Mouse (Mus musculus) large intestine, adult 2 months (tissue): ENCODE measurements around the gene Gm7356. TPM values are rescaled to one million over a fixed set of nuclear protein-coding genes. Genes with fewer than 3 reads are reported as not detected.
"Not testable (repeated sequence)": the region's sequence is repeated elsewhere in the genome, so short reads cannot be mapped to it uniquely, and the experiment has no call there.

Source experiments
- DNase-seq: peaks from one replicate; pipeline ENCODE4 v3.0.0-alpha.2; 2012; ENCODE audit warnings: low read depth, low spot score
- WGBS: fragments of 180-500 bp; shearing (Covaris S2); methylation state at CpG from one replicate; pipeline ENCODE4 v1.1.7; 2018; 5-methylcytosine and 5-hydroxymethylcytosine counted together
- polyA plus RNA-seq: library from polyadenylated mRNA; depleted of rRNA; stranded (reverse); fragments of >200 nt; gene quantifications from 2 replicates; pipeline ENCODE4 v1.2.3, GENCODE M21; 2012; rRNA removed

Gm7356 gene
- polyA plus RNA-seq, result not detected in 2 replicates

DNA sequence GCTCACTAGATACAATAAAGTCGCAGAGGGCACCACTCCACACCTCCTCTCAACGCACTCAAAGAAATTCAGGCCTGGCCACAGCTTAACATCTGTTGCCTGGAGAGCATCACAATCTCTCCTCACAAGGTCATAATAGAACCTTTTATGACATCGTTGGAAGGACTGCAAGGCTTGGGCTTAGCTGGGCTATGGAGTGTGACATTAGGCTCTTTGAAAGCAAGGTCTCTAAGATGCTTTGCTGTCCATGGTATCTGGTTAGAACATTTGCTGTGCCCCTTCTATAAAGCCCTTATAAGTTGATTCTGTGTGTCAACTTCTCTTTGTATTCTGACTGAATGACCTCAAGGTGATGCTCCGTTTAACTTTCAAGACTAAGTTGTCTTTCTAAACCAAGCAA, at the start of gene Gm7356:
Gm7356 (minus strand) TSS at position 101 of the 400 bp plus-strand sequence.
- 69% methylated on average over 4 of the region's 4 CpGs for WGBS
- DNase-seq, result not testable (repeated sequence)

DNA sequence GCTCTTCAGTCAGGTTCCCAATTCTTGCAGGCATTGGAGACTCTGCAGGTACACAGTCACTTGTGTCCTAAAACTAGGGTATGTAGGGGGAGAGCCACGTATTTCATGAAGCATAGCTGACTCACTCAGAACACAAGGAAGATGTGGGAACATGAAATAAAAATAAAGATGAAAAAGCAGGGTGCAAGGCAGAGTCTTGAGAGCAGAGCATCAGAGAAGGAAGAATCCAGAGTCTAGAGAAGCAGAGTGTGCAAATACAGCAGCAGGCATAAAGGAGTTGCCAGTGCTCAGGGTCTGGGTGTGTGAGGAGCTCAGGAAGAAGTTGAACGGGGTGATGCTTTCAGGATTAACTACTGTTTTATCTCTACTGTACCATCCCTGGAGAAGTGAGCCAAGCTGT, 38.4 kb upstream of the Gm7356 start:
- DNase-seq, result not testable (repeated sequence)
- WGBS, result 73% methylated on average over 1 of the region's 2 CpGs

DNA sequence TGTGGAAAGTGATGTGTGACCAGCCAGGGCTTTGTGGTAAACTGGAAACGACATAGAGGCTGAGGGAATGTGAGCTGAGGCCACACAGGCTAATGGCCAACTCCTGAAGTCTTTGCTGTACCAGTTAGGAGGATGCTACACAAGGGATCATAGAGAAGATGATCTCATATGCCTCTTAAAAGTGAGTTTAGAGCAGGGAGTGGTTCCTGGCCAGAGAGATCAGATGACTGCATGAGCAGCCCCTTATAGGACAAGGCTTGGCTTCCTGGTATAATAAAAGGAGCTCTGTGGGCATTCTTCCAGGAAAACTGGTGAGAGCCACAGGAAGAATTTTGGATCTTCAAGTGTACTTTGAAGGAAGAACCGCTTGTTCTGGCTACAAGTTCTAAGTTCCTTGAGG, 33.5 kb upstream of the Gm7356 start:
- WGBS, result 31% methylated on average over 1 of the region's 2 CpGs
- DNase-seq, result not testable (repeated sequence)

DNA sequence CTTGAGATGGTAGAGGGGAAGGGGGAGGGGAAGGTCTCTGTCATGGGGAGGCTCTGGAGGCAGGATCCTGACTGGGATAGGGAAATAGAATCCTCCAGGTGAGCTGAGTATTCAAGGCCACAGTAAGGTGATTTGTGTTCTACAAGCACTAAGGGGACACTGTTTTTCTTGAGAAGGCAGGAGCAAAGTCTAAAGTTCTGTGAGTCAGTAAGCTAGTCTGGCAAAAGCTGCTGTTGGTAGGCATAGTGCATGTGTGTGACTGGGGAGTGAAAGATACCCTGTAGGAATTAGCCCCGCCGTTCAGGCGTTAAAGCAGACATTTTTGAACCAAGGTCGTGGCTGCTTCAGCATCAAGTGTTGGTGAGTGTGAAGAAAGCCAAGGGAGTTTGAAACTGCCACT, 32.6 kb upstream of the Gm7356 start:
- not testable (repeated sequence) for DNase-seq
- 41% methylated on average over 4 of the region's 4 CpGs for WGBS

DNA sequence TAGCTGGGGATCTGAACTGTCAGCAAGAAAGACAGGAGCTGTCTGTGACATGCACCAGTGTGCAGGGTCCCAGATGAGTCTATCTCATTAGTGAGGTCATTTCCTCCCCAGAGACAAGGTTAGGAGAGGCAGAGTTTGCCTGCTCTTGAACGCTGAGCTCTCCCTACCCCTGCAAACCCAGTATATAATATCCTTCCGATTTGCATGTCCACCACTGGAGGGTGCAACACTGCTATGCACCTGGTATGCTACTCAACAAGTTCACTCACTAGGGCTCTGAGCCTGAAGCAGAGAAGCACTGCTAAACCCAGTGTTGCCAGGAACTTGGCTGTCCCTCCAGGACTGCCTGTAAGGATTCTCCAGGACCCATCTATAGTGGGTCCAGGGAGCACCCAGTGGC, 10.1 kb downstream of the Gm7356 start:
- WGBS, result 38% methylated on average over 2 of the region's 2 CpGs
- not testable (repeated sequence) for DNase-seq

DNA sequence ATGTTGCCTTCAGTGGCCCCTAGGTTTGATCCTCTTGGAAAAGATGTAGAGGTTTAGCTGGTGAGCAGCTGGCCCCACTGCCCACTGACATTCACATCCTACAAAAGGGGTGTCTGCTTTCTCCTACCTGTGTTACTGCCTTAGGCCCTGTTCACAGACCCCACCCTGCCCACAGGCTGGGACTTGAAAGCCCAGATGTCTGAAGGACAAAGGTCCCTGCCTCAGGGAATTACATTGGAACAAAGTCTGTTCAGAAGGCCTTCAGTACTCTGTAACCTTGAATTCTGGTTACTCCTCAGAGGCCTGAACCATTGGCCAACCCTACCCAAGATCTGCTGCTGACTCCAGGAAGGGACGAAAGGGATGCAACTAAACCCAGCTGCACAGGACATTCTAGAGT, 15.8 kb downstream of the Gm7356 start:
- DNase-seq, result no peak
- WGBS, result 86% methylated on average over 1 of the region's 1 CpGs

DNA sequence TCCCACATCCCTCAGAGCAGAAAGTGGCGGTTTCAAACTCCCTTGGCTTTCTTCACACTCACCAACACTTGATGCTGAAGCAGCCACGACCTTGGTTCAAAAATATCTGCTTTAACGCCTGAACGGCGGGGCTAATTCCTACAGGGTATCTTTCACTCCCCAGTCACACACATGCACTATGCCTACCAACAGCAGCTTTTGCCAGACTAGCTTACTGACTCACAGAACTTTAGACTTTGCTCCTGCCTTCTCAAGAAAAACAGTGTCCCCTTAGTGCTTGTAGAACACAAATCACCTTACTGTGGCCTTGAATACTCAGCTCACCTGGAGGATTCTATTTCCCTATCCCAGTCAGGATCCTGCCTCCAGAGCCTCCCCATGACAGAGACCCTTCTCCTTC, 32.7 kb downstream of the Gm7356 start:
- DNase-seq, result not testable (repeated sequence)
- 76% methylated on average over 5 of the region's 5 CpGs for WGBS

DNA sequence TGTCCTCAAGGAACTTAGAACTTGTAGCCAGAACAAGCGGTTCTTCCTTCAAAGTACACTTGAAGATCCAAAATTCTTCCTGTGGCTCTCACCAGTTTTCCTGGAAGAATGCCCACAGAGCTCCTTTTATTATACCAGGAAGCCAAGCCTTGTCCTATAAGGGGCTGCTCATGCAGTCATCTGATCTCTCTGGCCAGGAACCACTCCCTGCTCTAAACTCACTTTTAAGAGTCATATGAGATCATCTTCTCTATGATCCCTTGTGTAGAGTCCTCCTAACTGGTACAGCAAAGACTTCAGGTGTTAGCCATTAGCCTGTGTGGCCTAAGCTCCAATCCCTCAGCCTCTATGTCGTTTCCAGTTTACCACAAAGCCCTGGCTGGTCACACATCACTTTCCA, 33.6 kb downstream of the Gm7356 start:
- DNase-seq, result not testable (repeated sequence)
- 65% methylated on average over 1 of the region's 2 CpGs for WGBS

DNA sequence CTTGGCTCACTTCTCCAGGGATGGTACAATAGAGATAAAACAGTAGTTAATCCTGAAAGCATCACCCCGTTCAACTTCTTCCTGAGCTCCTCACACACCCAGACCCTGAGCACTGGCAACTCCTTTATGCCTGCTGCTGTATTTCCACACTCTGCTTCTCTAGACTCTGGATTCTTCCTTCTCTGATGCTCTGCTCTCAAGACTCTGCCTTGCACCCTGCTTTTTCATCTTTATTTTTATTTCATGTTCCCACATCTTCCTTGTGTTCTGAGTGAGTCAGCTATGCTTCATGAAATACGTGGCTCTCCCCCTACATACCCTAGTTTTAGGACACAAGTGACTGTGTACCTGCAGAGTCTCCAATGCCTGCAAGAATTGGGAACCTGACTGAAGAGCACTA, 38.5 kb downstream of the Gm7356 start:
- DNase-seq, result not testable (repeated sequence)
- 50% methylated on average over 1 of the region's 2 CpGs for WGBS

DNA sequence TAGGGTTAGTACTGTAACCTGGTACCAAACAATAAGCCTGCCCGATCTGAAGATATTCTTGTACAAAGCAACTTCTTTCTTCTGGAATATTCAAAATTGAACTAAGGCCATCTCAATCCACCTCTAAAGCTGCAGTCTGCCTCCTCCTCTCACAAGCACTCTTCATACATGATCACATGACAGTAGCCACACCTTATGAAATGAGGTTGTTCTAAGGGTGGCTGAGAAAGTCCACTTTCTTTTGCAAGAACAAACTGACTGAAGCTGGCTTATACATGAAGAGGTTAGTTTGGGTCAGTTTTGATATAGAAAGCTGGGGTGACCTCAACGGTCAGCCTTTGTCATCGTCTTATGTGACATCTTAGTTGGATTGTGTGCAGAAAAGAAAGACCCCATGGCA, 41.3 kb downstream of the Gm7356 start:
- 87% methylated on average over 3 of the region's 3 CpGs for WGBS
- not testable (repeated sequence) for DNase-seq

DNA sequence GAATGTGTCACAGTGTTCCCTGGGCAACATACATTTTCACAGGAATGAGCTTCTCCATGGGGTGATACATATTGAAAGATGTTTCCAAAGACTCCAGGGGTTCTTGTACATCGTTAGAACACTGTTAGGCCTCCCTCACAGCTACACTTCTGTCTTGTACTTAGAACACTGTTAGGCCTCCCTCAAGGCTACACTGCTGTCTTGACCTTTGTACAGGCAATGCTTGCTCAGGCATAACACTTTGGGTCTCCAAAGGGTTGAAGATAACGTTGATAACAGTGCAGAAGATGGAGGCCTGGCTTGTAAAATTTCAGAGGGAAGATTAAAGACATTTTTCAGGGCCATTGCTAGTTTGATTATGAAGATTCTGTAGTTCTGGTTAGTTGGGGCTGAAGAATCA, 45.4 kb downstream of the Gm7356 start:
- 16% methylated on average over 1 of the region's 2 CpGs for WGBS
- not testable (repeated sequence) for DNase-seq

DNA sequence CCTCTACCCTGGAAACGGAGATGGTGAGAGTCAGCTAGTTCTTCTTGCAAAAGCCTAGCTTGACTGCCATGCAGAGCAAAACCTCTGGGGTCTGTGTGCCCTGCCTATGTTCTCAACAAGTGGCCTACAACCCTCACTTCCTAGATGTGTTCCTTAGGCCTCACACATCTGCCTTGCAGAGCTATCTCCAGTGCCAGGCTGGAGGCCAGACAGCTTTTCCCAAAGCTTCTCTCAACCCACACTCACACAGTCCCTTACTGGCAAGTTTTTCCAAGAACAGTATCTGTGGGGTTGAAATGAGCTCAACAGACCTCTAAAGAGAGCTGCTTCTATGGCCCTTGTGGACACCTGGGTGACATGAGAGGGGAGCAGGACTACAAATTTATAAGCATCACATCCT, 51.9 kb downstream of the Gm7356 start:
- 97% methylated on average over 1 of the region's 1 CpGs for WGBS
- not testable (repeated sequence) for DNase-seq

Other genes starting within 250 kb of the Gm7356 start
- gene Afdn, start 243.2 kb downstream of the Gm7356 start, polyA plus RNA-seq, result 30.2 and 52.0 TPM in 2 replicates
- 1.3 and 1.5 TPM in 2 replicates for gene Tcte2, start 241.9 kb downstream of the Gm7356 start, polyA plus RNA-seq
- not detected in 2 replicates for gene Gm7168, start 55.3 kb downstream of the Gm7356 start, polyA plus RNA-seq
- gene Gm7358, start 55.8 kb upstream of the Gm7356 start, polyA plus RNA-seq, result not detected in 2 replicates
- 14.6 and 14.7 TPM in 2 replicates for gene Dact2, start 200.6 kb upstream of the Gm7356 start, polyA plus RNA-seq